Mouse (Mus musculus): ENCODE results near the gene Galt. TPM values are rescaled to one million over a fixed set of nuclear protein-coding genes. Genes with fewer than 3 reads are reported as not detected.
A peak's percentile ranks its signal among the peaks of the same experiment; 100 is the strongest.

Gene Galt
- 34.7 and 40.8 TPM in 2 replicates for polyA plus RNA-seq (2015; fragmentation: Nextera tagmentation; extraction: Ambion mirVana)

DNA sequence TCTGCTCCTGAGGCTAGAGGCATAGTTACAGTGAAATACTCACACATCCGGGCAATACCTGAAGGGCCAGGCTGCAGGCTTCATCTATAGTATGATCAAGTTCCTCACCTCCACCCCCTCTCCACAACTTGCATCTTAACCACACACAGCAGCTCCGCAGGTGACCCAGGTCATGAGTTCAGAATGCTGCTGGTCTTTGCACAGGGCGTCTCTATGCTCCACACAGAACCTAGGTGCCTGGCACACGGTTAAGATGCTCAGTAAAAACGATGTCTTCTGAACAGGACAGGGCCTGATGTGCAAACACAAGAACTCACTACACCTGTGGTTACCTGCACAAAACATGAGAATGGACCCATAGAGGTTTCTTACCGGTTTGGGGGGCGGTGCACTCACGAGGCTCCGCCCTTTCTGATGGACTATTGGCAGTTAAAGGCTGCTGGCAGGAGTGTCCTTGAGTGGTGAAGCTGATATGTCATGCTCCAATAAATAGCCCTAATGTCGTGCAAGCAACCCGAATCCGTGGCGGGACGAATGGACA lies at the start of gene Galt:
Galt (plus strand) TSS at position 432 of the 541 bp plus-strand sequence.
- H3K27ac ChIP-seq (ENCODE audit: low read length): peak within 1 kb of the TSS; percentile 89
- peak; percentile 60 for ATAC-seq (ENCODE audit: low read depth)
- peaks cover 4% of the 10 kb centered on the region; the same call in 1 of the 2 replicates for H3K36me3 ChIP-seq (ENCODE audit: control insufficient read depth, insufficient read depth)
- H3K9ac ChIP-seq (ENCODE audit: low read depth, low read length): peak within 1 kb of the TSS; percentile 80
- peak within 1 kb of the TSS; percentile 76 for H3K4me3 ChIP-seq (ENCODE audit: low read depth, low read length)
- peaks cover 18% of the 10 kb centered on the region for H3K4me1 ChIP-seq (ENCODE audit: control insufficient read depth, low read depth, low read length)
- H3K9me3 ChIP-seq (replicated peaks; ENCODE audit: control insufficient read depth, low read length): no peaks in the 10 kb centered on the region
- WGBS (ENCODE audit: insufficient replicate concordance): 16% methylated on average over 14 of the region's 14 CpGs
- H3K4me2 ChIP-seq (ENCODE audit: low read depth, low read length): peak within 1 kb of the TSS; percentile 90
- H3K27me3 ChIP-seq (ENCODE audit: control insufficient read depth, insufficient read depth, low read depth, low read length): no peaks in the 10 kb centered on the region

GRCm38 (mm10) chr4:41705922-41706754 lies 48.9 kb upstream of the Galt start:
- Histone ChIP-seq H3K4me3 (ENCODE audit: low read depth, low read length) (no peak overlapping the region), H3K4me2 (ENCODE audit: low read depth, low read length) (no peak overlapping the region), H3K27ac (ENCODE audit: low read length) (no peak overlapping the region), H3K9ac (ENCODE audit: low read depth, low read length) (no peak overlapping the region), H3K4me1 (ENCODE audit: control insufficient read depth, low read depth, low read length) (no peaks in the 10 kb centered on the region), H3K9me3 (replicated peaks; ENCODE audit: control insufficient read depth, low read length) (no peaks in the 10 kb centered on the region), H3K27me3 (ENCODE audit: control insufficient read depth, insufficient read depth, low read depth, low read length) (peaks cover 14% of the 10 kb centered on the region), H3K36me3 (ENCODE audit: control insufficient read depth, insufficient read depth) (no peaks in the 10 kb centered on the region)
- ATAC-seq (ENCODE audit: low read depth): no peak
- WGBS (ENCODE audit: insufficient replicate concordance): 58% methylated on average over 19 of the region's 19 CpGs

- H3K36me3 ChIP-seq (ENCODE audit: control insufficient read depth, insufficient read depth): no peaks in the 10 kb centered on the region
- WGBS (ENCODE audit: insufficient replicate concordance): 4% methylated on average over 13 of the region's 13 CpGs
- no peaks in the 10 kb centered on the region for H3K9me3 ChIP-seq (replicated peaks; ENCODE audit: control insufficient read depth, low read length)
- no peak overlapping the region for H3K27ac ChIP-seq (ENCODE audit: low read length)
- ATAC-seq (ENCODE audit: low read depth): no peak
- no peak overlapping the region for H3K4me3 ChIP-seq (ENCODE audit: low read depth, low read length)
- H3K27me3 ChIP-seq (ENCODE audit: control insufficient read depth, insufficient read depth, low read depth, low read length): peaks cover 14% of the 10 kb centered on the region
- peaks cover 2% of the 10 kb centered on the region for H3K4me1 ChIP-seq (ENCODE audit: control insufficient read depth, low read depth, low read length)
- H3K4me2 ChIP-seq (ENCODE audit: low read depth, low read length): no peak overlapping the region
- H3K9ac ChIP-seq (ENCODE audit: low read depth, low read length): no peak overlapping the region
Observed at GRCm38 (mm10) chr4:41707011-41707535, 48.0 kb upstream of the Galt start.

DNA sequence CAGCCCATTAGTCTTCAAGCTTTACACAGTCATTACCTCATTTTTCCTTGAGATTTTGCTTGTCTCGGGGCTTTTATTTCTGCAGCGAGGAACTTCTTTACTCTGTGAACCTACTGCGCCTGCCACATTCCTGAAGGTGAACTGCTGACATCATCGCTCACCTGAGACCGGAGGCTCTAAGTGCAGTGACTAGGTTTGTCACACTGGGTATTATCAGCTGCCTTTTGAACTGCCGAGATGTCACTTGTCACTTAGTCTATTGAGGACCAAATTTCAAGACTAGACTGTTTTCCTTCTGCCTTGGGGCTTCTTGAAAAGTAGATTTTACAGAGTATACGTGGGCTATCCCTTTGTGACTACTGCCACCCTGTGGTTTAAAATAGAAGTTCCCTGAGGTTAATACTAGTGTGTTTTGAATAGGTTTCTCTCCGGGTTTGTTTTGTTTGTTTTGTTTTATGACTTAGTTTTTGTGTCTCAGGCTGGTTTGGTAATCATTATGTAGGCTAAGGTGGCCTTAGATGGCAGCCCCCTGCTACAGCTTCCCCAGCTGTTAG lies 46.8 kb upstream of the Galt start:
- Histone ChIP-seq H3K27me3 (ENCODE audit: control insufficient read depth, insufficient read depth, low read depth, low read length) (peaks cover 13% of the 10 kb centered on the region), H3K9ac (ENCODE audit: low read depth, low read length) (no peak overlapping the region), H3K4me3 (ENCODE audit: low read depth, low read length) (no peak overlapping the region), H3K4me2 (ENCODE audit: low read depth, low read length) (no peak overlapping the region), H3K4me1 (ENCODE audit: control insufficient read depth, low read depth, low read length) (peaks cover 9% of the 10 kb centered on the region), H3K36me3 (ENCODE audit: control insufficient read depth, insufficient read depth) (no peaks in the 10 kb centered on the region), H3K27ac (ENCODE audit: low read length) (no peak overlapping the region), H3K9me3 (replicated peaks; ENCODE audit: control insufficient read depth, low read length) (no peaks in the 10 kb centered on the region)
- no peak for ATAC-seq (ENCODE audit: low read depth)
- WGBS (ENCODE audit: insufficient replicate concordance): 37% methylated on average over 8 of the region's 8 CpGs

- no peak for ATAC-seq (ENCODE audit: low read depth)
- H3K9me3 ChIP-seq (replicated peaks; ENCODE audit: control insufficient read depth, low read length): no peaks in the 10 kb centered on the region
- H3K4me3 ChIP-seq (ENCODE audit: low read depth, low read length): no peak overlapping the region
- H3K27ac ChIP-seq (ENCODE audit: low read length): no peak overlapping the region
- H3K9ac ChIP-seq (ENCODE audit: low read depth, low read length): no peak overlapping the region
- H3K4me2 ChIP-seq (ENCODE audit: low read depth, low read length): no peak overlapping the region
- 66% methylated on average over 4 of the region's 4 CpGs for WGBS (ENCODE audit: insufficient replicate concordance)
- H3K27me3 ChIP-seq (ENCODE audit: control insufficient read depth, insufficient read depth, low read depth, low read length): peaks cover 8% of the 10 kb centered on the region; the same call in 1 of the 2 replicates
- H3K4me1 ChIP-seq (ENCODE audit: control insufficient read depth, low read depth, low read length): peaks cover 17% of the 10 kb centered on the region
- no peaks in the 10 kb centered on the region for H3K36me3 ChIP-seq (ENCODE audit: control insufficient read depth, insufficient read depth)
Observed at GRCm38 (mm10) chr4:41710229-41710628, 44.8 kb upstream of the Galt start.

GRCm38 (mm10) chr4:41711705-41712375 lies 43.2 kb upstream of the Galt start:
- no peak overlapping the region for H3K27ac ChIP-seq (ENCODE audit: low read length)
- H3K9me3 ChIP-seq (replicated peaks; ENCODE audit: control insufficient read depth, low read length): no peaks in the 10 kb centered on the region
- H3K36me3 ChIP-seq (ENCODE audit: control insufficient read depth, insufficient read depth): no peaks in the 10 kb centered on the region
- H3K27me3 ChIP-seq (ENCODE audit: control insufficient read depth, insufficient read depth, low read depth, low read length): peaks cover 4% of the 10 kb centered on the region; the same call in 1 of the 2 replicates
- H3K4me1 ChIP-seq (ENCODE audit: control insufficient read depth, low read depth, low read length): peaks cover 17% of the 10 kb centered on the region
- 74% methylated on average over 16 of the region's 16 CpGs for WGBS (ENCODE audit: insufficient replicate concordance)
- H3K4me3 ChIP-seq (ENCODE audit: low read depth, low read length): peak overlapping the region; percentile 88
- H3K4me2 ChIP-seq (ENCODE audit: low read depth, low read length): peak overlapping the region; percentile 96
- H3K9ac ChIP-seq (ENCODE audit: low read depth, low read length): peak overlapping the region; percentile 92
- no peak for ATAC-seq (ENCODE audit: low read depth)

DNA sequence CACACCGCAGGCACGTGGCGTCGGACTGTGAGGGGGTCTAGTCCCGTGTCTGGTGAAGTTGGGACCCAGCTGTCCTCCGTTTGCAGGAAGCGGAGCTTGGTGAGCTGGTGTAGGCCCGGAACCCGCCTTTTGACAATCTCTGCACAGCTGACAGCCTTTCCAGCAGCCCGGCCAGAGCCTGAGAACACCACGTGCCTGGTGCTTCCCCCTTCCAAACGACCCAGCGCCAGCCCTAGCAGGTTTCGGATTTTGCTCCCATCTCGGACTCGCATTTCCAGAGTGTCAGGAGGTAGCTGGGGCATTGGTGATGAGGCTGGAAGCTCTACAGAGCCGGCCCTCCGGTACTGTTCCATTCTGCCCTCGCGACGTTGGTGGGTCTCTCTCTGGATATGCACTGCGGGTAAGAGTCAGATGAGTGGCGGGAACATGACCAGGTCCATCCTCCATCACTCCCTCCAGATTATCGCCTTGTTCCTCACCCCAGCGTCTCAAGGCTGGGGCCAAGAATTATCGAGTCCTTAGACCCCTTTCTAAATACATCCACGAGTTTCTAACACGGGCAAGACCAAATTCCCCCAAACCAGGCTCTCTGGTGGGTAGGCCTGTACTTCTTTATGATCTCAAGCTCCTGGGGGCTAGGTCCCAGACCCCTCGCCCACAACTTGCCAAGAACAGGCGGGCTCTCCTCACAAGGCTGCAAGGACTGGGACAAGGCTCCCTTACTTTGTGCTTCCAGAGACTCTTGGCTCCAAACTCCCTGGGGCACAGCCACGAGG lies 42.4 kb upstream of the Galt start:
- peaks cover 17% of the 10 kb centered on the region for H3K4me1 ChIP-seq (ENCODE audit: control insufficient read depth, low read depth, low read length)
- H3K4me3 ChIP-seq (ENCODE audit: low read depth, low read length): peak overlapping the region; percentile 88
- 42% methylated on average over 31 of the region's 31 CpGs for WGBS (ENCODE audit: insufficient replicate concordance)
- peak overlapping the region; percentile 96 for H3K4me2 ChIP-seq (ENCODE audit: low read depth, low read length)
- H3K27me3 ChIP-seq (ENCODE audit: control insufficient read depth, insufficient read depth, low read depth, low read length): peaks cover 3% of the 10 kb centered on the region; the same call in 1 of the 2 replicates
- H3K9me3 ChIP-seq (replicated peaks; ENCODE audit: control insufficient read depth, low read length): no peaks in the 10 kb centered on the region
- peak overlapping the region; percentile 92 for H3K9ac ChIP-seq (ENCODE audit: low read depth, low read length)
- ATAC-seq (ENCODE audit: low read depth): peak; percentile 35
- no peaks in the 10 kb centered on the region; the same call in 1 of the 2 replicates for H3K36me3 ChIP-seq (ENCODE audit: control insufficient read depth, insufficient read depth)
- peak overlapping the region; percentile 62; the same call in 1 of the 2 replicates for H3K27ac ChIP-seq (ENCODE audit: low read length)
